Mouse (Mus musculus): Measurements from ENCODE around the gene Itpr2. TPM values are rescaled to one million over a fixed set of nuclear protein-coding genes. Genes with fewer than 3 reads are reported as not detected.

Itpr2 gene
- polyA plus RNA-seq, 2 experiments, result 0.64 to 1.7 TPM

DNA sequence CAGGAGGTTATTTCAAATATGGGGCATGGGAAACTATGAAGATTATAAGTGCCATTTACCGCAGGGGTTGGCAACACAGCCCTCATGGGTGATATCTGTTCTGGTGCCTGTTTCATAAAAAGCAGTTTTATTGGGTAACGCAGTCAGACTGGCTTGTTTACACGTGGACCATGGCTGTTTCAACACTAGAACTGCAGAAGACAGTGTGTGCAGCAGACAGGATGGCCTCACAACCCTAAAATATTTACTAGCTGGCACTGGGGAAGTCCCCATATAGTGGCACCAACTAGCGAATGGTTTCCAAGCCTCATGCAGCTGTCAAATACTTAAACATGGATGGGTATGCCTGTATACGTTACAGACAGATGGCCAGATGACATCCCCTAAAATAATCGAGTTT, 290.8 kb downstream of the Itpr2 start:
- Histone ChIP-seq H3K9me3 (ENCODE audit: control insufficient read depth, low read length) (no peaks in the 10 kb centered on the region), H3K4me1 (replicated peaks; ENCODE audit: control insufficient read depth in 2 of 2, insufficient read depth in 2 of 2, low read length in 1 of 2) (peaks cover 5 to 20% of the 10 kb centered on the region in 2 experiments), H3K9ac (replicated peaks) (no peak overlapping the region), H3K36me3 (replicated peaks; ENCODE audit: control insufficient read depth, insufficient read depth, low read depth) (no peaks in the 10 kb centered on the region), H3K27me3 (ENCODE audit: control insufficient read depth, insufficient read depth, low read length) (no peaks in the 10 kb centered on the region), H3K27ac (no peak overlapping the region), H3K4me2 (ENCODE audit: low read depth) (no peak overlapping the region), H3K4me3 (ENCODE audit: insufficient read depth in 1 of 2, low read depth in 2 of 2, low read length in 2 of 2) (no peak overlapping the region)
- no peak for ATAC-seq (ENCODE audit: insufficient read depth)
- 72% methylated on average over 6 of the region's 6 CpGs for WGBS (ENCODE audit: insufficient replicate concordance)
- no peak for TF ChIP-seq EP300 (IDR thresholded peaks at IDR 0.05; ENCODE audit: low read depth)
- TF ChIP-seq CTCF (IDR thresholded peaks at IDR 0.05; ENCODE audit: low read depth), result no peak
- DNase-seq (ENCODE audit: low read depth in 3 of 3, low spot score in 3 of 3), result no peak

DNA sequence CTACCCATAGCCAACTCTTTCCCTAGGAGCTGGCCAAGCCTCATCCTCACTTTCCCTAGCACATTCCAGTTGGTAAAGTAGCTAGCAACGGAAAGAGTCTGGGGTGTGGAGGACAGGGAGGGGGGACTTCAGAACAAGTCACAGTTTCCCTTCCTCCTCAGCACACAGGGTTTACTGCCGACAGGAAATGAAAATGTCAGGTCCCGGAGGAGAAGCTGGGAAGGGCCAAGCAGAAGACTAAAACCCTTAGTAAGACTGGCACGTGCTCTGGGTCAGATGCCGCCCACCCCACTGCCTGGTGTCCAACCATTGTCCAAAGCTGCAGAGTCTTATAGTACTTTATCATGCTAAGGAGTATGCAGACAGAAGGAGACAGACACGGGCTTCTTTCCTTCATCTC, 293.0 kb downstream of the Itpr2 start:
- no peak overlapping the region for H3K9ac ChIP-seq (replicated peaks)
- TF ChIP-seq CTCF (IDR thresholded peaks at IDR 0.05; ENCODE audit: low read depth), result no peak
- no peak for TF ChIP-seq EP300 (IDR thresholded peaks at IDR 0.05; ENCODE audit: low read depth)
- H3K4me1 ChIP-seq (replicated peaks; ENCODE audit: control insufficient read depth in 2 of 2, insufficient read depth in 2 of 2, low read length in 1 of 2), result peaks cover 0 to 3% of the 10 kb centered on the region in 2 experiments; a peak in 2 of 4 replicates
- H3K9me3 ChIP-seq (ENCODE audit: control insufficient read depth, low read length), result no peaks in the 10 kb centered on the region
- H3K4me2 ChIP-seq (ENCODE audit: low read depth), result no peak overlapping the region
- H3K36me3 ChIP-seq (replicated peaks; ENCODE audit: control insufficient read depth, insufficient read depth, low read depth), result no peaks in the 10 kb centered on the region
- no peak overlapping the region for H3K27ac ChIP-seq
- 25% methylated on average over 6 of the region's 6 CpGs for WGBS (ENCODE audit: insufficient replicate concordance)
- H3K27me3 ChIP-seq (ENCODE audit: control insufficient read depth, insufficient read depth, low read length), result no peaks in the 10 kb centered on the region
- no peak for DNase-seq (ENCODE audit: low read depth in 3 of 3, low spot score in 3 of 3)
- ATAC-seq (ENCODE audit: insufficient read depth), result no peak
- H3K4me3 ChIP-seq (ENCODE audit: insufficient read depth in 1 of 2, low read depth in 2 of 2, low read length in 2 of 2), result no peak overlapping the region

DNA sequence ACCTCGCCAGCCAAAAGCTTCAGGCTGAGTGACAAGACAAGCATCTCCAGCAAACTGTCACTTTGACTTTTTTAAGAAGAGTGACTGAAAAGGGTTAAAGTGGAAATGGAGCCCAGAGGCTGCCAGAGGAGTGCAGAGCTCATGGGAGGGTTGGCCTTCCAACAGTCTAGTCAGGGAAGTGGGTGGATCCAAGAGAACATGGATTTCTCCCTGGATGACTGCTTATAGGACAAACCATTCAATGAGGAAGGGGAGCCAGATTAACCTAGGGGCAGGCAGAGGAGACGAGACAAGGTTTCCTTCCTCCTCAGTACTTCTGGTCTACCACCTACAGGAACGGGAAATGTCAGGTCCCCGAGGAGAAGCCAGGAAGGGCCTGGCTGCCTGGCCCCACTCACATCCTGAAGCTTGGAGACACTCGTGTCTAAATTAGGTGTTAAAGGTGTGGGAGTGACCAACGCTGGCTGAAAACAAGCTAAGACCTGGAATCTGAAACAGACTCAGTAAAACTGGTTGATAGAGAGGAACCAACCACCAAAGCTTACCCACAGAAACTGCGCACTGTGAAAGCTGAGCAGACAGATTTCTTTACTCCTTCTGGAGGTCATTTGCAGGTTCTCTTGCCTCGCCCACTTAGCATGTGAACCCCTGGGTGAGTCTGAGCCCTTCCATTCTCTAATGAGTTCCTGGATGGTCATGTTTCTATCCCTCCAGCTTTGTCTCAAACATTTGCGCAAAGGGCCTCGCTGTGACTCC, 294.6 kb downstream of the Itpr2 start:
- Histone ChIP-seq H3K9me3 (ENCODE audit: control insufficient read depth, low read length) (no peaks in the 10 kb centered on the region), H3K4me2 (ENCODE audit: low read depth) (no peak overlapping the region), H3K9ac (replicated peaks) (no peak overlapping the region), H3K4me3 (ENCODE audit: insufficient read depth in 1 of 2, low read depth in 2 of 2, low read length in 2 of 2) (no peak overlapping the region), H3K27me3 (ENCODE audit: control insufficient read depth, insufficient read depth, low read length) (no peaks in the 10 kb centered on the region), H3K36me3 (replicated peaks; ENCODE audit: control insufficient read depth, insufficient read depth, low read depth) (no peaks in the 10 kb centered on the region), H3K4me1 (replicated peaks; ENCODE audit: control insufficient read depth in 2 of 2, insufficient read depth in 2 of 2, low read length in 1 of 2) (peaks cover 0 to 3% of the 10 kb centered on the region in 2 experiments; a peak in 2 of 4 replicates), H3K27ac (no peak overlapping the region)
- ATAC-seq (ENCODE audit: insufficient read depth), result no peak
- no peak for TF ChIP-seq EP300 (IDR thresholded peaks at IDR 0.05; ENCODE audit: low read depth)
- no peak for TF ChIP-seq CTCF (IDR thresholded peaks at IDR 0.05; ENCODE audit: low read depth)
- DNase-seq (ENCODE audit: low read depth in 3 of 3, low spot score in 3 of 3), result no peak
- WGBS (ENCODE audit: insufficient replicate concordance), result 41% methylated on average over 10 of the region's 10 CpGs

DNA sequence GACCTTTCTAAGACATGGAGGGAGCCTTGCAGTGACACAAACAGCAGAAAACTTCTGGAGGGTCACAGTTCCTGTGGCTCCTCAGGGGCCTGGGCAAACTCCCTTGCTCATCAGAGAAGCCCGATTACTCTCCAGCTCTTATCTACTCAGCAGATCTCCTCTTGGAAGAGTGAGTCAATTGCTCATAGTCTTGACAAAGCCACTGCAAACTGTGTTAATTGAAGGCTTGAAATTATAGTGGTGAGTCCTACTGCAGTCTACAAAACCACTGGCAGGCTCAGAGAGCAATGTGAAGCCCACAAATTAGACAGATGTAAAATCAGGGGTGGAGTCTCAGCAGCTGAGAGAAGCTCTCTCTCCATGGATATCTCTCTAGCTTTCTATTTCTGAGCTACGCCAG, 296.9 kb downstream of the Itpr2 start:
- Histone ChIP-seq H3K9ac (replicated peaks) (no peak overlapping the region), H3K4me2 (ENCODE audit: low read depth) (no peak overlapping the region), H3K4me3 (ENCODE audit: insufficient read depth in 1 of 2, low read depth in 2 of 2, low read length in 2 of 2) (no peak overlapping the region), H3K27me3 (ENCODE audit: control insufficient read depth, insufficient read depth, low read length) (no peaks in the 10 kb centered on the region), H3K4me1 (replicated peaks; ENCODE audit: control insufficient read depth in 2 of 2, insufficient read depth in 2 of 2, low read length in 1 of 2) (peaks cover 0 to 3% of the 10 kb centered on the region in 2 experiments; a peak in 2 of 4 replicates), H3K36me3 (replicated peaks; ENCODE audit: control insufficient read depth, insufficient read depth, low read depth) (no peaks in the 10 kb centered on the region), H3K27ac (no peak overlapping the region), H3K9me3 (ENCODE audit: control insufficient read depth, low read length) (no peaks in the 10 kb centered on the region)
- TF ChIP-seq CTCF (IDR thresholded peaks at IDR 0.05; ENCODE audit: low read depth) (no peak), EP300 (IDR thresholded peaks at IDR 0.05; ENCODE audit: low read depth) (no peak)
- ATAC-seq (ENCODE audit: insufficient read depth), result no peak
- 41% methylated on average over 2 of the region's 2 CpGs for WGBS (ENCODE audit: insufficient replicate concordance)
- DNase-seq (ENCODE audit: low read depth in 3 of 3, low spot score in 3 of 3), result no peak

DNA sequence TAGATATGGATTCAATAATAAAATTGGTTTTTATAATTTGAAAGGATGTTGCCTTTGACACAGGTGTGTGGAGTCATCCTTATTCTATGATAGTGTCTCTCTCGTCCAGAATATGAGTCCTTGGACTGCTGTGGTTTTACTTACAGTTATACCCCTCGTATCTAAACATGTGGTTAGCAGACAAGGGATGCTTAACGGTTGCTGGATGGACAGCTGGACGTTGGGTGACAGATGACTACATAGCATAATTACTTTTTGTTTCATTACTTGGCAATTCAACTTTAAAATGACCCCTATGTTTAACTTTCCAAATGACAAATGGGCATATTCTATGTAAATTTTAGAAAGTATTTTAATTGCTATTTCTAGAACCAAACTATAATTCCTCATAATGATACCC, 297.6 kb downstream of the Itpr2 start:
- DNase-seq (ENCODE audit: low read depth in 3 of 3, low spot score in 3 of 3) (no peak), ATAC-seq (ENCODE audit: insufficient read depth) (no peak)
- H3K4me1 ChIP-seq (replicated peaks; ENCODE audit: control insufficient read depth in 2 of 2, insufficient read depth in 2 of 2, low read length in 1 of 2), result peaks cover 0 to 3% of the 10 kb centered on the region in 2 experiments; a peak in 2 of 4 replicates
- no peaks in the 10 kb centered on the region for H3K9me3 ChIP-seq (ENCODE audit: control insufficient read depth, low read length)
- H3K4me2 ChIP-seq (ENCODE audit: low read depth), result no peak overlapping the region
- H3K4me3 ChIP-seq (ENCODE audit: insufficient read depth in 1 of 2, low read depth in 2 of 2, low read length in 2 of 2), result no peak overlapping the region
- TF ChIP-seq EP300 (IDR thresholded peaks at IDR 0.05; ENCODE audit: low read depth) (no peak), CTCF (IDR thresholded peaks at IDR 0.05; ENCODE audit: low read depth) (no peak)
- no peak overlapping the region for H3K27ac ChIP-seq
- no peak overlapping the region for H3K9ac ChIP-seq (replicated peaks)
- WGBS (ENCODE audit: insufficient replicate concordance), result 22% methylated on average over 4 of the region's 4 CpGs
- H3K27me3 ChIP-seq (ENCODE audit: control insufficient read depth, insufficient read depth, low read length), result no peaks in the 10 kb centered on the region
- no peaks in the 10 kb centered on the region for H3K36me3 ChIP-seq (replicated peaks; ENCODE audit: control insufficient read depth, insufficient read depth, low read depth)
